Mouse (Mus musculus) fat pad, adult 2 months (tissue): ENCODE results near the gene Card11.

ENCODE experiments used
- DNase-seq: peaks from one replicate; pipeline ENCODE4 v3.0.0-alpha.2; 2011; ENCODE audit warnings: low read depth, low spot score; ENCODE audit errors: extremely low read depth

The Card11 gene

GRCm38 (mm10) chr5:140931523-140932229, 68.7 kb downstream of the Card11 start:
- no peak for DNase-seq

GRCm38 (mm10) chr5:140918519-140918918, 81.9 kb downstream of the Card11 start:
- no peak for DNase-seq

GRCm38 (mm10) chr5:140917807-140918206, 82.6 kb downstream of the Card11 start:
- no peak for DNase-seq

- no peak for DNase-seq
These were observed 89.5 kb downstream of the Card11 start for GRCm38 (mm10) chr5:140910841-140911240.

GRCm38 (mm10) chr5:140900866-140901265, 99.5 kb downstream of the Card11 start:
- no peak for DNase-seq

GRCm38 (mm10) chr5:140891080-140891479, 109.3 kb downstream of the Card11 start:
- no peak for DNase-seq

GRCm38 (mm10) chr5:140890050-140890449, 110.3 kb downstream of the Card11 start:
- DNase-seq: no peak

GRCm38 (mm10) chr5:140889539-140889938, 110.8 kb downstream of the Card11 start:
- DNase-seq: no peak

GRCm38 (mm10) chr5:140887871-140888270, 112.5 kb downstream of the Card11 start:
- DNase-seq: no peak

- DNase-seq: no peak
These were observed 115.4 kb downstream of the Card11 start for GRCm38 (mm10) chr5:140884966-140885365.

GRCm38 (mm10) chr5:140882391-140882790, 118.0 kb downstream of the Card11 start:
- no peak for DNase-seq

GRCm38 (mm10) chr5:140880151-140880550, 120.2 kb downstream of the Card11 start:
- DNase-seq: no peak

GRCm38 (mm10) chr5:140878644-140879043, 121.7 kb downstream of the Card11 start:
- no peak for DNase-seq

- DNase-seq: no peak
These were observed 126.6 kb downstream of the Card11 start for GRCm38 (mm10) chr5:140873736-140874307.

- no peak for DNase-seq
These were observed 127.3 kb downstream of the Card11 start for GRCm38 (mm10) chr5:140873039-140873551.

- DNase-seq: no peak
These were observed 127.8 kb downstream of the Card11 start for GRCm38 (mm10) chr5:140872532-140873038.

- no peak for DNase-seq
These were observed 129.1 kb downstream of the Card11 start for GRCm38 (mm10) chr5:140871241-140871640.

GRCm38 (mm10) chr5:140869034-140869433, 131.3 kb downstream of the Card11 start:
- DNase-seq: no peak

GRCm38 (mm10) chr5:140859730-140860129, 140.7 kb downstream of the Card11 start:
- no peak for DNase-seq

- no peak for DNase-seq
These were observed 142.0 kb downstream of the Card11 start for GRCm38 (mm10) chr5:140858335-140858734.

- DNase-seq: no peak
These were observed 142.8 kb downstream of the Card11 start for GRCm38 (mm10) chr5:140857432-140858154.
